Mouse (Mus musculus) embryo, embryonic 11 days (tissue): ENCODE results near the gene Dclk3.

ENCODE experiments used
- DNase-seq: peaks from one replicate; pipeline ENCODE4 v3.0.0-alpha.2; 2015

Gene Dclk3

GRCm38 (mm10) chr9:111441151-111441550 is 2.3 kb downstream of the Dclk3 start:
- no peak for DNase-seq

- DNase-seq = no peak
Measured at GRCm38 (mm10) chr9:111446204-111446603, 7.3 kb downstream of the Dclk3 start.

GRCm38 (mm10) chr9:111448976-111449375 is 10.1 kb downstream of the Dclk3 start:
- no peak for DNase-seq

DNA sequence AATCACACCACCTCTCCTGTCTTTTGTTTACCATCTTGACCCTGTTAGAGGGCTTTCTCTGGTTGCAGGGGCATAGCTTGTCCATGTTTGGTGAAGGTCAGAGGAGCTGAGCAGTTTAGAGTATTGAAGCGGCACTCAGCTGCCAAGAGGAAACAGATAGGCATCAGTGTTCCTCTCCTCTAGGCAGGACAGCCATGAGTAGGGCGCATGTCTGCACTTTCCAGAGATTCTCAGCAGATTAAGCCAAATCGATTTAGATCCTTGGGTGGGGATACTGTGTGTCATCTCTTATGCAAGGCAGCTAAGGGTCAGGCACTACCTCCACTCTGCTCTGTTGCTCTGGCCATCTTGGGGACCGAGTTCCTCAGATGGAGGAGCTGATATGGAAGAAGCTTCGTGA is 11.0 kb downstream of the Dclk3 start:
- DNase-seq = no peak

DNA sequence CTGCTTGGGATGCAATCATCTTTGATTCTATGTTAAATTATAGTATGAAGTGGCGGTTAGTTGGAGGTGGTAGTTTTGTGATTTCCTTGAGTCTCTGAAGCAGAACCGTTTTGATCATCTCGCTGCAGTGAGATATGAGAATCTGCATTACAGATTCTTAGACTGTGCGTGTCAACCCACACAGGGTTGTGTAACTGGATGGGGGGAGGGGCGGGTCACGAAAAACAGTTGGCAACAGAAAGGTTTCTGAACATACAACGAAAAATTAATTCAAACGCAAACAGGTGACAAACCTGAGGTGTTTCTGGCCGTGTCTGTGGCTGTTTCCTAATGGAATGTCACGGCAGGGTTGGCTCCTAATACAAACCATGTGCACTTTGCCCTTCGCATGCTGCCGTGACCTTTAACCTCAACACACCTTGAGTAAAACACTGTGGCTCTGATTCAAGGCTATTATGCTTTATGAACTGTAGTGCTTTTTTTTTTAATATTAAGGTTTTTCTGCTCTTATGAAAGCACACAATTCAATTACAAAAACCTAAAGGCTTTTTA is 12.0 kb downstream of the Dclk3 start:
- DNase-seq = peak; percentile 18

GRCm38 (mm10) chr9:111453895-111454294 is 15.0 kb downstream of the Dclk3 start:
- no peak for DNase-seq

- no peak for DNase-seq
Measured at GRCm38 (mm10) chr9:111457176-111457935, 18.5 kb downstream of the Dclk3 start.

GRCm38 (mm10) chr9:111457936-111458310 is 19.0 kb downstream of the Dclk3 start:
- DNase-seq = no peak

GRCm38 (mm10) chr9:111459466-111459865 is 20.6 kb downstream of the Dclk3 start:
- DNase-seq = no peak

- DNase-seq = peak; percentile 67
Measured at GRCm38 (mm10) chr9:111460201-111460814, 21.4 kb downstream of the Dclk3 start.

GRCm38 (mm10) chr9:111461415-111462103 is 22.7 kb downstream of the Dclk3 start:
- no peak for DNase-seq

GRCm38 (mm10) chr9:111465666-111466065 is 26.8 kb downstream of the Dclk3 start:
- DNase-seq = no peak

- no peak for DNase-seq
Measured at GRCm38 (mm10) chr9:111473686-111474457, 35.0 kb downstream of the Dclk3 start.

- no peak for DNase-seq
Measured at GRCm38 (mm10) chr9:111474458-111474745, 35.5 kb downstream of the Dclk3 start.

GRCm38 (mm10) chr9:111475281-111475680 is 36.4 kb downstream of the Dclk3 start:
- no peak for DNase-seq

- no peak for DNase-seq
Measured at GRCm38 (mm10) chr9:111475973-111476372, 37.1 kb downstream of the Dclk3 start.

DNA sequence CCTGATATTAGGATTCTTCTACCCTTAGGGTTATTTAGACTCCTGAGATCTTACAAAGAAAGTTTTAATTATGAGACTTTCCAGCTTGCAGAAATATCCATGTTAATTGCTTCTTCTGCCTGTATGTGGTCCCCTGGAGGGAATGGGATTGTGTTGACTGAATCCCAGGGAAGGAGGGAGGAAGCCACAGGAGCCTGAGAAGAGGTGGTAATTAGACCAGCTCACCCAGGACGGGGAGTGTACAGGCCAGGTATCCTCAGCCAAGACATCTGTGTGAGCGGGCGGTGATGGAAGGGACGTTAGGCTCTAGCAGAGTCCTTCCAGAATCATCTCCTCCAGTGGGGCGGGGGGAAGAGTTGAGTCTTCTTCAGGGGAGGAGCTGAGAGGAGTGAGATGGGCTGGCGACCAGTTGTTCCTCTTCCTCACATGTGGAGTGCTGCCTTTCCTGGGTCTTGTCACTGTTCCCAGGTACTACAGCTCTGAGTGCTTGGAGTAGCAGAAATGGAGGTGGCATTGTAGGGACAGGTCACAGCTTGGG is 37.7 kb downstream of the Dclk3 start:
- no peak for DNase-seq

DNA sequence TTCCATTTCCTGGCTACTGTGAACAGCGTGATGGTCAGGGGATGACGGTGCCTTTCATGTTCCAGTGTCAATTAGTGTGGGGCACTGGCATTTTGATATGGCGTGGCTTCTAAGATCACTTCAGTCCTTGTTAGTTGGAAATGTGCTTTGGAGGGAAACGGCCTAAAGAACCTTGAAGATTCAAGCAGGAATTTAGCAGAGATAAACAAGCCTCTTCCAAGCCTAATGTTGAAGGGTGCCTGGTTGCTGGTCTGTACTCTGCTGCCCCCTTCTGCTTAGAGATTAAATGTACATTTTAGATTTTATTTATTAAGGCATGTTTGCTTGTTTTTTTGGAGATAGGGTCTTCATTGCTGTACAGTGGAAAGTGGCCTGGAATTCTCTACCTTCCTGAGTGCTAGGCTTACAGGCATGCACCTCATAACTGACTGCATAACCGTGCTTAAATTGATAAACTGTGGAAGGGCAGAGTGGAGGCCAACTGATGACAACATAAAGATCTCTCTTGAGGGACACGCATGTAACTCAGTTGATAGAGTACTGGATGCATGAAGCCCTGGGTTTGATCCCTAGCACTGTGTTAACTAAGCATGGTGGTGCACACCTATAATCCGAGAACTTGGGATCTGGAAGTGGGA is 40.1 kb downstream of the Dclk3 start:
- DNase-seq = peak; percentile 59

DNA sequence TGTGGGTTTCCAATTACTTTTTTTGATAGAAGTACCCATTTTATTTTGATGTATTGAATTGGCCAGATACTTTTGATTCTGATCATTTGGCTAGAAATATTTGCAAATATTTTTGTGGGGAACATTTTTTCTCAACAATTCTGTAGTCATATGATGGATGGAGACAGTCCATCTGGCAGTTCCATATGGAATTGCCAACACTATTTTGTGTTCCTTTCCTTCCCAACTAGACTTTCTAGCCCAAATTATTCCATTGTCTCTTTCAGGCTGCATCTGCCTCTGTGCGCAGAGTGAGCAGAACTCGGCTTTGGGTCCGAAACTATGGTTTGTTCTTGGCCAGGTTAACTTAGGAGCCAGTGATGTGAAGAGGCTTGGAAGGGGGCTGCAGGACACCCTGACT is 42.1 kb downstream of the Dclk3 start:
- no peak for DNase-seq

DNA sequence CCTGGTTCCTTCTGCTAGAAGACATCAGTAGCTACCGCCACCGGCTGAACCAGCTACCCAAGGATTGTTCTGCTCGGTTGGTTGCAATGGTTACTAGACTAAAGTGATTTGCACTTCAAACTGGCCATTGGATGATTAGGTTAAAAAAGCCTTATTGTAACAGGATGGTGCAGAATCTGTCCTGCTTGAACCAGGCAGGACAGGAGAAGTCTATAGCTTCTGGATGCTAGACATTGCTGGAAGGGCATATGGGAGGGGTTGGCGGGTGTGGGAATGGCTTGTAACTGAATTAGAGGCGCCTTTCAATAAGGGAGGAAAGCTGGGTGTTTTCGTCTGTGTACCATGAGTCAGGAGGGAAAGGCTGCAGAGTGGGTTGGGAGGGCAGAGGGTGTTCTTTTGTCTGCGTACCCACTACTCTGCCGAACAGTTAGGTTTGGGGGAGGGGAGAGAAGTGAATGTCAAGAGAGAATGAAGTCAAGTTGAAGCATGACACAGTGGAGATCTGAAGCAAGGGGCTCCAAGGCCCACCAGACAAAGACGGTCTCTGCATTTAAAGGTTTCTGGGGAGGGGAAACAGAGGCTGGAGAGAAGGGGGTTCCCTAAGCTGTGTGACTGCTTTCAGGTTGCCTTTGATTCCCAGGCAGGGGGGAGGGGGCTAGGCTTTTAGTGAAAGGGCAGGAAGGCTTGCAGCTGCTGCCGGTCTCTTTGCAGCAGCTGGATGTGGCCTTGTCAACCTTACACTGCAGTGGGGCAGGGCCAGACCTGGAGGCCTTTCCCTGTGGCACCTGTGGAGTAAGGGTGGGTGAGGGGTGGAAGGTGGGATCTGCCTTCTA is 48.0 kb downstream of the Dclk3 start:
- peak; percentile 28 for DNase-seq

- DNase-seq = no peak
Measured at GRCm38 (mm10) chr9:111490583-111490982, 51.7 kb downstream of the Dclk3 start.
